Mouse (Mus musculus) CH12.LX (cell line): ENCODE measurements around the gene Myog. TPM values are rescaled to one million over a fixed set of nuclear protein-coding genes. Genes with fewer than 3 reads are reported as not detected.
A peak's percentile ranks its signal among the peaks of the same experiment; 100 is the strongest.

Source experiments
- DNase-seq: peaks from one replicate; pipeline ENCODE4 v3.0.0-alpha.2; 2013; ENCODE audit errors: extremely low read depth
- H3K27ac ChIP-seq: 2 replicates; pipeline ENCODE4 v1.5.1; 2012; ENCODE audit warnings: low read depth, mild to moderate bottlenecking, control low read depth, moderate library complexity; ENCODE audit not compliant: insufficient read depth
- H3K27me3 ChIP-seq: replicated peaks from 2 replicates; pipeline ENCODE3; 2012; ENCODE audit warnings: inconsistent platforms
- H3K36me3 ChIP-seq, 2 experiments: replicated peaks in 1 of 2; 2 replicates each; pipeline versions ENCODE3 to v1.6.1; 2012; ENCODE audit warnings: inconsistent platforms in 1 of 2, low read length in 1 of 2, mild to moderate bottlenecking in 1 of 2, mixed read lengths in 1 of 2, moderate library complexity in 1 of 2; ENCODE audit not compliant: control insufficient read depth in 1 of 2, insufficient read depth in 1 of 2
- H3K4me1 ChIP-seq, 2 experiments: 2 replicates each; pipeline ENCODE4 v1.6.1; 2012; ENCODE audit warnings: inconsistent platforms in 1 of 2, moderate library complexity in 1 of 2; ENCODE audit not compliant: insufficient read depth in 2 of 2, control insufficient read depth in 1 of 2
- H3K4me2 ChIP-seq: 2 replicates; pipeline ENCODE4 v1.6.1; 2012; ENCODE audit warnings: low read depth, mild to moderate bottlenecking, control low read depth; ENCODE audit not compliant: poor library complexity, insufficient read depth, severe bottlenecking
- H3K4me3 ChIP-seq, 3 experiments: fragments of 150-350 bp in 1 of 3; sonication (generic) in 1 of 3; replicated peaks in 1 of 3; 2 replicates each; pipeline versions ENCODE3 to v1.5.1; 2011 to 2012; ENCODE audit warnings: low read depth in 2 of 3, low read length in 2 of 3, mild to moderate bottlenecking in 2 of 3, moderate library complexity in 2 of 3, control low read depth in 1 of 3, improper control_type of control experiment in 1 of 3, inconsistent platforms in 1 of 3, mixed read lengths in 1 of 3; ENCODE audit not compliant: poor library complexity in 1 of 3
- H3K79me2 ChIP-seq: replicated peaks from 2 replicates; pipeline ENCODE4 v1.6.1; 2012; ENCODE audit warnings: mild to moderate bottlenecking, moderate library complexity; ENCODE audit not compliant: control insufficient read depth, poor library complexity, insufficient read depth, severe bottlenecking; ENCODE audit errors: extremely low read depth
- H3K9ac ChIP-seq: 2 replicates; pipeline ENCODE4 v1.6.1; 2012; ENCODE audit warnings: low read depth, mild to moderate bottlenecking, control low read depth, moderate library complexity; ENCODE audit not compliant: insufficient read depth
- H3K9me3 ChIP-seq: replicated peaks from 2 replicates; pipeline ENCODE3; 2012; ENCODE audit warnings: low read length, inconsistent platforms, mixed read lengths
- BHLHE40 ChIP-seq: IDR thresholded peaks from 2 replicates; pipeline ENCODE4 v1.6.1; 2011; ENCODE audit warnings: mild to moderate bottlenecking, low read depth, low read length, improper control_type of control experiment
- CHD1 ChIP-seq: IDR thresholded peaks from 2 replicates; pipeline ENCODE4 v1.6.1; 2012; ENCODE audit warnings: low read depth, low read length, improper control_type of control experiment, inconsistent platforms
- CHD2 ChIP-seq: IDR thresholded peaks from 2 replicates; pipeline ENCODE4 v1.6.1; 2011; ENCODE audit warnings: low read length, improper control_type of control experiment
- CTCF ChIP-seq, 2 experiments: IDR thresholded peaks in 1 of 2; conservative IDR thresholded peaks in 1 of 2; 2 replicates each; pipeline ENCODE4 v1.5.1; 2011 to 2012; ENCODE audit warnings: low read depth in 2 of 2, low read length in 2 of 2, improper control_type of control experiment in 1 of 2, inconsistent platforms in 1 of 2, mild to moderate bottlenecking in 1 of 2, moderate library complexity in 1 of 2
- E2F4 ChIP-seq: IDR thresholded peaks from 2 replicates; pipeline ENCODE4 v1.6.1; 2011; ENCODE audit warnings: low read depth, low read length, improper control_type of control experiment; ENCODE audit not compliant: insufficient replicate concordance
- EP300 ChIP-seq: IDR thresholded peaks from 2 replicates; pipeline ENCODE4 v1.6.1; 2011; ENCODE audit warnings: low read length, improper control_type of control experiment
- GABPA ChIP-seq: IDR thresholded peaks from 2 replicates; pipeline ENCODE4 v1.6.1; 2012; ENCODE audit warnings: low read depth, low read length, improper control_type of control experiment, inconsistent platforms; ENCODE audit not compliant: insufficient replicate concordance
- IRF4 ChIP-seq: IDR thresholded peaks from 2 replicates; pipeline ENCODE4 v1.6.1; 2014; ENCODE audit warnings: low read depth, mild to moderate bottlenecking, inconsistent platforms, low read length, improper control_type of control experiment
- KAT2A ChIP-seq: IDR thresholded peaks from 2 replicates; pipeline ENCODE4 v1.6.1; 2012; ENCODE audit warnings: low read length, improper control_type of control experiment, inconsistent platforms; ENCODE audit not compliant: insufficient replicate concordance
- MAZ ChIP-seq: IDR thresholded peaks from 2 replicates; pipeline ENCODE4 v1.6.1; 2012; ENCODE audit warnings: low read depth, mild to moderate bottlenecking, inconsistent platforms, low read length, improper control_type of control experiment, moderate library complexity
- MXI1 ChIP-seq: IDR thresholded peaks from 2 replicates; pipeline ENCODE4 v1.6.1; 2011; ENCODE audit warnings: mild to moderate bottlenecking, low read depth, low read length, improper control_type of control experiment
- NELFE ChIP-seq: IDR thresholded peaks from 2 replicates; pipeline ENCODE4 v1.6.1; 2011; ENCODE audit warnings: low read depth, low read length, improper control_type of control experiment
- NRF1 ChIP-seq: IDR thresholded peaks from 2 replicates; pipeline ENCODE4 v1.6.1; 2014; ENCODE audit warnings: low read depth, mild to moderate bottlenecking, inconsistent platforms, low read length, improper control_type of control experiment, moderate library complexity
- PAX5 ChIP-seq: IDR thresholded peaks from 2 replicates; pipeline ENCODE4 v1.6.1; 2012; ENCODE audit warnings: low read length, inconsistent platforms, mixed read lengths
- POLR2A ChIP-seq: IDR thresholded peaks from 2 replicates; pipeline ENCODE4 v1.6.1; 2011; ENCODE audit warnings: low read depth, mild to moderate bottlenecking, improper control_type of control experiment, low read length
- RCOR1 ChIP-seq: conservative IDR thresholded peaks from 2 replicates; pipeline ENCODE4 v1.6.1; 2012; ENCODE audit warnings: low read depth, mild to moderate bottlenecking, inconsistent platforms, low read length, improper control_type of control experiment
- SIN3A ChIP-seq: IDR thresholded peaks from 2 replicates; pipeline ENCODE4 v1.6.1; 2012; ENCODE audit warnings: low read length, improper control_type of control experiment, inconsistent platforms
- TBP ChIP-seq: conservative IDR thresholded peaks from 2 replicates; pipeline ENCODE4 v1.6.1; 2011; ENCODE audit warnings: low read depth, low read length, improper control_type of control experiment
- TCF12 ChIP-seq: IDR thresholded peaks from 2 replicates; pipeline ENCODE4 v1.6.1; 2014; ENCODE audit warnings: low read depth, mild to moderate bottlenecking, inconsistent platforms, low read length, improper control_type of control experiment
- ZC3H11A ChIP-seq: IDR thresholded peaks from 2 replicates; pipeline ENCODE4 v1.6.1; 2012; ENCODE audit warnings: low read depth, mild to moderate bottlenecking, inconsistent platforms, low read length, improper control_type of control experiment
- ZKSCAN1 ChIP-seq: IDR thresholded peaks from 2 replicates; pipeline ENCODE4 v1.6.1; 2012; ENCODE audit warnings: low read depth, inconsistent platforms, low read length, improper control_type of control experiment, borderline replicate concordance
- ZMIZ1 ChIP-seq: IDR thresholded peaks from 2 replicates; pipeline ENCODE4 v1.6.1; 2012; ENCODE audit warnings: low read depth, mild to moderate bottlenecking, inconsistent platforms, low read length, improper control_type of control experiment
- ZNF384 ChIP-seq: IDR thresholded peaks from 2 replicates; pipeline ENCODE4 v1.6.1; 2012; ENCODE audit warnings: low read depth, low read length, improper control_type of control experiment, inconsistent platforms
- dilution Hi-C: fragments of 300-500 bp; cut with MboI; formaldehyde crosslinking; loops from 2 replicates; pipeline ENCODE4 v1.14.3; 2020; ENCODE audit warnings: low sequenced_read_pairs; ENCODE audit not compliant: extremely low pct_unique_long_range_greater_than_20kb, extremely low pct_ligation_motif_present
- in situ Hi-C: fragments of 300-500 bp; cut with MboI; formaldehyde crosslinking; loops from 3 replicates; pipeline ENCODE4 v1.14.3; 2019; ENCODE audit warnings: low sequenced_read_pairs, low pct_ligation_motif_present, low pct_unique_long_range_greater_than_20kb, mixed read lengths
- polyA plus RNA-seq: library from polyadenylated mRNA; unstranded; fragments of >175 nt; gene quantifications from 2 replicates; pipeline ENCODE4 v1.2.1, GENCODE M21; 2012; ENCODE audit warnings: low read depth; ENCODE audit not compliant: insufficient read length
- total RNA-seq, 2 experiments: library from RNA; depleted of rRNA; stranded (reverse); fragments of 300-350 nt in 1 of 2; fragments of >200 nt in 1 of 2; gene quantifications; 2 replicates each; pipeline ENCODE4 v1.2.3; 2012 to 2014

The Myog gene
- total and polyA plus RNA-seq, 3 experiments, result not detected

- TF ChIP-seq MXI1 (peak; percentile 42; the same call in 1 of the 2 replicates), ZC3H11A (no peak), NELFE (no peak), PAX5 (no peak), KAT2A (no peak)
These were observed 49.1 kb upstream of the Myog start (continued) for GRCm38 (mm10) chr1:134240701-134241100.

GRCm38 (mm10) chr1:134241298-134241697 is 48.5 kb upstream of the Myog start:
- Histone ChIP-seq H3K79me2 (no peaks in the 10 kb centered on the region), H3K9me3 (no peaks in the 10 kb centered on the region), H3K27me3 (no peaks in the 10 kb centered on the region), H3K4me1 (peaks cover 14 to 83% of the 10 kb centered on the region in 2 experiments), H3K27ac (no peak overlapping the region), H3K4me2 (no peak overlapping the region; the same call in 1 of the 2 replicates), H3K9ac (no peak overlapping the region), H3K4me3 (peak overlapping the region in 1 of 3 experiments; percentile 6), H3K36me3 (no peaks in the 10 kb centered on the region)
- dilution Hi-C loops (no loop called here), in situ Hi-C loops (loop anchor here (5.0 to 10.0 kb wide), 2 partner anchors 54 to 89 kb away; no protein-coding TSS in a partner anchor)
- no peak for TF ChIP-seq MAZ
- TF ChIP-seq SIN3A, result no peak
- TF ChIP-seq NRF1, result peak; percentile 48
- DNase-seq, result peak; percentile 44

GRCm38 (mm10) chr1:134242286-134242685 is 47.5 kb upstream of the Myog start:
- H3K4me3 ChIP-seq, result no peak overlapping the region
- TF ChIP-seq CHD2 (no peak), IRF4 (no peak), ZMIZ1 (no peak), TCF12 (no peak), POLR2A (no peak), TBP (no peak), RCOR1 (no peak), GABPA (no peak), BHLHE40 (no peak), EP300 (no peak), ZKSCAN1 (no peak), ZC3H11A (no peak), ZNF384 (no peak), CTCF (conservative IDR thresholded peaks at IDR 0.05 in 1 of 2, IDR thresholded peaks at IDR 0.05 in 1 of 2; ENCODE audit: low read depth in 2 of 2, low read length in 2 of 2) (no peak), CHD1 (no peak), KAT2A (no peak), E2F4 (no peak)
- no peaks in the 10 kb centered on the region for H3K9me3 ChIP-seq
- H3K36me3 ChIP-seq, result no peaks in the 10 kb centered on the region
- dilution Hi-C loops, result no loop called here
- H3K27me3 ChIP-seq, result no peaks in the 10 kb centered on the region
- no peak for DNase-seq
- no peak overlapping the region for H3K4me2 ChIP-seq
- in situ Hi-C loops, result loop anchor here (5.0 to 10.0 kb wide), 2 partner anchors 53 to 90 kb away; no protein-coding TSS in a partner anchor
- H3K79me2 ChIP-seq, result no peaks in the 10 kb centered on the region
- no peak overlapping the region for H3K27ac ChIP-seq
- no peak overlapping the region for H3K9ac ChIP-seq
- H3K4me1 ChIP-seq, result peaks cover 12 to 79% of the 10 kb centered on the region in 2 experiments
